Mouse (Mus musculus) c-Kit-positive CD71-negative TER-119-negative erythroid progenitor cells, embryonic 14.5 days (primary cell): Measurements from ENCODE around the gene Ptpro.
A peak's percentile ranks its signal among the peaks of the same experiment; 100 is the strongest.
"Not testable (repeated sequence)": the region's sequence is repeated elsewhere in the genome, so short reads cannot be mapped to it uniquely, and the experiment has no call there.

ENCODE experiments used
- DNase-seq: peaks from one replicate; pipeline ENCODE4 v3.0.0-alpha.2; 2013; ENCODE audit warnings: low read depth

Gene Ptpro

DNA sequence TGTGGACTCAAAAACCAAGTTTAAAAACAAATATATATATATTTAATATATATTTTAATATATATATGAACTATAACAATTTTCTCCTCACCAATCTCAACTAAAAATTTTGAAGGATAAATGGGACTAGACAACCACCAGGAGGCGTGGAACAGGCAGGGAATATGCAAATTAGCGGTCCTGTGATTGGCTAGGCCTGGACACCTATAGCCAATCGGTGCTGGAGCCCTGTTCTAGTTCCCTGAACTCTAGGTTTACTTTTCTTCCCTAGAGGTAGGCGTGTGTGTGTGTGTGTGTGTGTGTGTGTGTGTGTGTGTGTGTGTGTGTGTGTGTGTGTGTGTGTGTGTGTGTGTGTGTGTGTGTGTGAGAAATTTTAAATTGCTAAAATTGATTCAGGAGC is 134.8 kb downstream of the Ptpro start:
- no peak for DNase-seq

DNA sequence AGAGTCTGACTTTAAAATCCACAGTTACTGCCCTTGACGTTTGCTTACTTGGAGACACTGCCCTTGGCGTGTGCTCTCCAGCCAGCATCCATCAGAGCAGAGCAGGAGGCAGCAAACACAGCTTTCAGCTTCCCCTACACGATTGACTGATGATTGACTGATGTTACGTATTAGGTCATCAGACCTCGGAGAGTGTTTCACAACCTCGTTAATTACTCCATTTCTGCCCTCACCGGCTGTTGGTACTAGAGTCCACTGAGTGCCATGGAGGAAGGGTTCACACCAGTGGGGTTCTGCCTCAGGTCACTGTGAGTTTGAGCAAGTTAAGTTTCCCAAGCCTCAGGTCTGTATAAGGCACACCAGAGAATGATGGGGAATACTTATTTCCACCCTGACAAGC is 143.0 kb downstream of the Ptpro start:
- DNase-seq, result no peak

DNA sequence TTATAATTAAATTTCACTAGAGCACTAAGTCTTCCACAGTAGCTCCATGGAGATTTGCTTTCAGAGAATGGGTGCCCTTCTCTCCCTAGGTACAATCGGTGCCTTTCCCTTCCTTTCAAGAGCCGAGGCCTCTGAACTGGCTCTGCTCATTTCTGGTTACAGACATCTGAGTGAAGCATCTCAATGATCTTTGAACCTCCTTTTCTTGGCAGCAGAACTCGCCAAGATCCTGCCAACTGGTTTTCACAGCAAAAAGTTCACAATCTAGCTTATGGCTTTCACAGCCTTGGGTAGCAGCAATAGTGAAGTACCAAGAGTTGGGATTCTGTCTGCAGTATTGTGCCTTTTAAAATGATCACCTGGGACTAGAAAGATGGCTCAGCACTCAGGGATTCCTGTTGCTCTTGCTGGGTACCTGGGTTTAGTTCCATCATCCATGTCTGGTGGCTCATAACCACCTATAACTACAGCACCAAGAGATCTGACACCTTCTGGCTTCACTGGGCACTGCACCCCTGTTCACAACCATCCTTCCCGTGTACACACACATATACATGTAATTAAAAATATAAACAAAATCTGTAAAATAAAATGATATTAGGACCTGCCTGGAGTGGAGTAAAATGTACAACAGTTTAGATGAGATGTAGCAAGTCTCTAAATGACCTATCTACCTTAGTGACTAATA is 144.1 kb downstream of the Ptpro start:
- DNase-seq, result no peak

DNA sequence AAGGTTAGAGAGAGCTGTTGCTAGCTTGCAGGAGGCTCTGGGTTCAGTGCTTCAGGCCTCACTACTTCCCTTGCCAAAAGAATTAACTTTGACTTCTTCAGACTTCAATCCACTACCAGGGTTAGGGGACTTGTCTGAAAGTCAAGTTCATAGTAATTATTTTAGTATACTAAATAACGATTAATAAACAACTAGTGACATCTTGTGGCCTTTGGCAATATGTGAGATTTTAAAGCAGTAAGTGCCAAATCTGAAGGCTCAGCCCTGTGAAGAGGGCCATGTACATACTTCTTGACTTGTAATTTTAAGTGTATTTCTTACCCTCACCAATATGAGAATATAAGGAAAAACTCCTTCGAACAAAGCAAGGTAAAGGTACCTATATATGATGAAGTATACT is 145.2 kb downstream of the Ptpro start:
- DNase-seq, result no peak

DNA sequence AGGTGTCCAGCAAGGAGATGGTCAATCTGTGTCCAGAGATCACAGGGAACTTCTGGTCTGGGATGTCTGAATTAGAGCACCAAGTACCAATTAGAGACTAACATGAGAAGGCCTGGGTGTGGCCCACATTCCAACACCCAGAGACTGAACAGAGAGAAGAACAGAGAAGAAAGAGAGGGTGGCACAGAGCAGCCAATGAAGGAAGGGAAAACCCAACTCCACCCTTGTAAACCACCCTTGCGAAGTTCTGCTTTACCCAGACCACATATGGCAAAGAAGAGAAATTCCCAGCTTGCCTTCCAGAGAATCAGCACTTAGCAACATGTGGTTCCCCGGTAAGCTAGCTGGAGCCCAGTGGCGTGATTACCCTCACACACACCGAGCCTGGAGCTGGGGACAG is 152.1 kb downstream of the Ptpro start:
- DNase-seq, result no peak

DNA sequence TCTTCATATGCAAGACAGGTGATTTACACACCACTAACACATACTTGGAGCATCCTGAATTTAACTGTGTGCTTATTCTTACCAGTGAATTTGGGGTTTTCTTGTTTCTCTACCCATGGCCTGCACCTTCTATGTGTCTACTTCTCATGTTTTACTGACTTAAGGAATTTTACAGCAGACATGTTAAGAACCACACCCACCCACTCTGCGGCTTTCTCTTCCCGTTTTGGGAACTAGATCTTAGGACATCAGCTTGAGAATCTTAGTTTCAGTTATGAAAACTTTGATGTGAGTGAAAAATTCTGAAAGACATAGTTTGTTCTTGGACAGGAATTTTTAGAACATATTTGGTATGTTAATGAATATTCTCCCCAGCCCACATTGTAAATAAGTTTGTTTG is 153.6 kb downstream of the Ptpro start:
- no peak for DNase-seq

DNA sequence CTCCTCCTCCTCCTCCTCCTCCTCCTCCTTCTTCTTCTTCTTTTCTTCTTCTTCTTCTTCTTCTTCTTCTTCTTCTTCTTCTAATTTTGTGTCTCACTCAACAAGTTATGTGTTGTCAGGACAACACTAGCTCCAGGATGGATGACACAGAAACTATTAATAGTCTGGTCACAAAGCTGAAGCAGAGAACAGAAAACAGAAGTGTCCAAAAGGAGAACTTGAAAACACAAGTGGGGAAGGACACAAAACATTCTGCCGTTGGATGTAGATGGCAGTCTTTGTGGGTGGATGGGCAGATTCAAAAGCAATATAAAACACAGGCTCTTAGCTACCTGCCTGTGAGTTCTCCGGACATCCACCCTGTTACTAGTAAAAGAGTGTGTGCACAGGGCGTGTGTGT is 158.4 kb downstream of the Ptpro start:
- DNase-seq, result peak; percentile 30

DNA sequence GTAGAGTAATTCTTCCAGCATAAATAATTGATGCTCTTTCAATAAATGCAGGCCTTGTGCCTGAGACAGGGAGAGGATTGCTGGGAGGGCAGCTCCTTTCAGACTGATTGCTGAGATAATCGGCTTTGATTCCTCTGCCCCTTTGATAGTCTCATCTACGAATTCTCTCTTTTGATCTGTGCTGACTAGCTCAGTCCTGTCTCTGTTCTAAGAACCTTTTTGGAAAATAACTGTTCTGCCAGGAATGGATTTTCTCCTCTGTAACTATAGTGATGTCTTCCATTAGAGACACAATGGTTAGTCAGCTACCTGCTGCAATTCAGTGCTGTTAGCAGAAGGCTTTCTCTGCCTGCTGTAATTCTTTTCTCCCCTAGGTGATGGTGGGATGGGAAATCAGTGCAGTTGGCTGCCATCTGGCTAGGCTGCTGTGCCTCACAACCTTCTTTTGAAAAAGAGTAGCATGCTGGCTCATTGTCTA is 159.8 kb downstream of the Ptpro start:
- no peak for DNase-seq

DNA sequence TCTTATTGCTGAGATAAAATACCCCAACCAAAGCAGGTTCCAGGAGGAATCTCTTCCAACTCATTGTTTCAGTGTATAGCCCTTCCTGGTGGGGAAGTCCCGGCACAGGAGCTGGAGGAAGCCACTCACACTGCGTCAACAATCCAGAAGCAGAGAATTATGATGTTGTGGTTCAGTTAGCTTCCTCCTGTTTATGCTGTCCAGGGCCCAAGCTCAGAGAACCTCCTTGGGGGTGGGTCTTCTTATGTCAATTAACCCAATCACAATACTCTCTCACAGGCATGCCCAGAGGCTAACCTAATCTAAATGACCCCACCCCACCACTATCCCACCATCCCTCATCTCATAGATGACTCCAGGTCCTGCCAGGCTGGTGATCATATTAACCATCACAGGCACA is 160.9 kb downstream of the Ptpro start:
- DNase-seq, result no peak

DNA sequence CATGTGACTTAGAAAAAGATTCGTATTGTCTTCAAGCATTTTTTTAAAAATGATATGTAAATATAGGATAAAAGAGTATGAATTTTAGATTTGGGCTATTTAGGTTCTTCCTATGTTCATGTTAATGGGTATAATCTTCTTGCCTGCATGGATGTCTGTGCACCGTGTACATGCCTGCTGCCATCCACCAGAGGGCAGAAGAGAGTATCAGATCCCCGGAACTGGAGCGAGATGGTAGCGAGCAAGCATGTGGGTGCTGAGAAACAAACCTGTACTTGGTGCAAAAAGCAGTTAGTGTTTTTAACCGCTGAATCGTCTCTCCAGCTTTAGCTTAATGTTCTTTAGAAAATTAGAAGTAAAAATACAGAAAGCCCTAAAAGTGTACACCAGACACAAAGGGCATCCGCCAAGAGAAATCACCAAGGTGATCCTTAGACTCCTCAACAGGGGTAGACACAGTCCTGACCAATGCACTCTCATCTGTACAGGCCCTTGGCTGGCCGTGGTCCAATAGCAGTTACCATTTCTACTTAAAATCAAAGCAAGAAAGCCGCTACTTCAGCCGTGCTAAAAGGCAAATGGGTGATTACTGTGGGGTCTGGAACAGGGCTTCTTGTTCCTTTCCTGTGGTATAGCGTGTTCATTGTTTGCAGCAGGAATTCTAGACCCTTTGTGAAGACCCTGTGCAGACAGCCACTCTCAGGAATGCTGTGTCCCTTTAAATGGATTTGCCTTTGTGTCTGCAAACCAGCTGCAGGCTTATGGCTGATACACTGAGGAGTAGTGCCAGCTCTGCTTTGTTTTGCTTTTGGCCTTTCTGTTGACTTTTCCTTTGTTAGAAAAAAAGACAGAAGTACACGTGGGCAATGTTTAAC is 162.6 kb downstream of the Ptpro start:
- peak; percentile 35 for DNase-seq

DNA sequence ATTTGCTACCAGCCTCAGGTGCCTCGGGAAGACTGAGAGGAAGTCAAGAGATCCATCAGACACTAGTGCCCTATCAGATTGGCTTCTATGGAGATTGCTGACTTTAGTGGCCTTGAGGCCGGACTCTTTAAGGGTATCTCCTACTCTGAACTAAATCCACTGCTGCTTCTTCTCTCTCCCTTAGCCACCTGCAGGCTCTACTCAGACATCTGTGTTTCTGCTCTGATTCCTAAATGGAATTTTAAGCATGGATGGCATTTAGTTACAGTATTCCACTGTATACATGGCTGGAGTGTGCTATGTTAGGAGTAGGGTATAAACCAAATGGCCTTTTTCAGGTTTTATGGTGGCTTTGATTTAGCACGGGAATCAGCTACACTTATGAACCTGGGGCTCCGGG is 170.7 kb downstream of the Ptpro start:
- DNase-seq, result no peak

DNA sequence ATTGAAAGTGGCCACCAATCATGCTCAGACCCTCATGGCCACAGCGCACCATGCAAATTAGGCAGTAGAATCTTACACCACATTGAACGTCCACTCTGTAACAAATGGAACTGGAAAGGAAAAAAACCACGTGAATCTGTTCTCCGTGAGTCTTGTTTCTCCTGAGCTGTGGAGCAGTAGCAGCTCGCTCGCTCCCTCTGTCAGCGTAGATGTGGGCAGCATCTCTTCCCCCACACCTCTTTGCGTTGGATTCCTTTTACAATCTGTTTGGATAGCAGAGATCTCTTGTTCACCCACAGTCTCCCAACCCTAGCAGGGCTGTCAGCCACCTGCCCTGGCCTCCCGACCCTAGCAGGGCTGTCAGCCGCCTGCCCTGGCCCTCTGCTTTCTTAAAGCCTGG is 171.7 kb downstream of the Ptpro start:
- no peak for DNase-seq

DNA sequence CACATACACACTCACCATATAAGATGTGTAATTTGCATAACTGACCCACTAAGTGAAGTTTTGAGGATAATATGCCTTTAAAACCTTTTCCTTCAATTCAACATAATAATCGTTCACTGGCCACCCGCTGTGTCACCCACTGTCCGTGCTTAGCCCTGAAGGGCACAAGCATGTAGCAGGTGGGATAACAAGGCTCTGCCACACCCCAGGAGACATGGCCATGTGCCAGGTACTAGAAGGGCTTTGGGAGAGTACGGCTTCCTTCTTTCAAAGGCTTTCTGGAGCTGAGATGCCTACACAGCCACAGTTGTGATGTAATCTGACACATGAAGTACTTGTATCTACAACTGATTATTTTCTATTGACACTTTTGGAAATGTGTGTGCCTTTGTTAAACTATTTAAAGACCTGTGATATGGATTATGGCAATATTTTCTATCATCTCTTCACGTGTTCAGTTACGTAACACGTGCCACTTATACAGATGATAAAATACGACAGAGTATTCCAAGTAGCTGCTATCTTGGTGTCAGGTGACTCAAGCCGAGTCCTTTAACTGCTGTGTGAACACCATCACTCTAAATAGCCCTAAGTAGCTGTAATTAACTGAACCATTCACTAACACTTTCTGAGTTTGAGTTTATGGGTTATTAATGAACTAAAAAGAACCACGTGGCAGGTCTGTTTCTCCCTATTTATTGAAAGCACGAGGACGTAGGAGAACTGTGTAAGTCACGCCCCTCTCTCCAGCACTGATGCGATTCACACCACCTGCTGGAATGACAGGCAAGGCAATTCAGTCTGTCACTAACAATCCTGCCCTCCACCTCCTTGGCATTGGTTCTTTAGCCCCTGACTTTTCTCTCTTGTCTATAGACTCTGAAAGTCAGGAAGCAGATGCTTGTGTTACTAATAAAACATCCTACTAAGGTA is 173.6 kb downstream of the Ptpro start:
- DNase-seq, result no peak

DNA sequence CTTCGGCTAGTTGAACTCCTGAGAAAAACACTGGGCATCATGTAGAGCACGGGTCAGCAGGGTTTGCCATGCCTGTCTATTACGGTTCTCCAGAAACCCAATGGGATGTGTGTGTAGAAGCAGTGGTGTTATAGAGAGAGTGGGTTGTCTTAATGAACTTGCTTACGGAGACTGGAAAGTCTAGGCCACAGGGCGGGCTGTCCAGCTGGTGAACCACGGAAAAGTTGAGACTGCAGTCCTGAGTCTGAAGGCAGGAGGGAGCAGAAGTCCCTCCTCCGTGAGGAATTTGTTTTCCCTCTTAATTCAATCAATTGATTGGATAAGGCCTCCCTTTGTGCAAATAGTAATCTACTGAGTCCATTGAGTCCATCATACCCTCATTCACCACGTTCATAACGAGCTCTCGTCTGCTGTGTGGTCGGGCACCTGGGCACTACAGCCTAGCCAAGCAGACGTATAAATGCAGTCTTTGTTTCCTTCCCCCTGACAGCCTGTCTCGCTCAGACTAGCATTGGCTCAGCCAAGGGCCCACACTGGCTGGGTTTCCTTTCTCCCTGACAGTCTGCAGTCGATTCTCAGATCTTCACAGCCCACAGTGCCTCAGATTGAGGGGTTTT is 181.5 kb downstream of the Ptpro start:
- DNase-seq, result no peak

DNA sequence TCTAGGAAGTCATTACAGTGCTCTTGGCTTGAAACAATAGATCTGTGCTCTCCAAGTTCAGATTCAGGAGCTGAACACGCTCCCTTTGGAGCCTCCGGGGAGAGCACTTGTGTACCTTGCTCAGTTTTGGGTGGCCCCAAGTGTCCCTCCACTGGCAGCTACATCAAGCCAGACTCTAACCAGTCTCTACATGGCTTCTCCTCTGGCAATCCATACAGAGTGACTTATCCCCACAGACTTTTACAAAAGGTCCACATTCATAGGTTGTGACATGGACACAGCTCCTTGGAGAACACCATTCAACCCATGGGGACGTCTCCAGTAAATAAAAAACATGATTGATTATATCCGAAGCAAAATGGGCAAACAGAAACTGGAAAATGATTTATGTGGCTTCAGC is 185.4 kb downstream of the Ptpro start:
- DNase-seq, result no peak

DNA sequence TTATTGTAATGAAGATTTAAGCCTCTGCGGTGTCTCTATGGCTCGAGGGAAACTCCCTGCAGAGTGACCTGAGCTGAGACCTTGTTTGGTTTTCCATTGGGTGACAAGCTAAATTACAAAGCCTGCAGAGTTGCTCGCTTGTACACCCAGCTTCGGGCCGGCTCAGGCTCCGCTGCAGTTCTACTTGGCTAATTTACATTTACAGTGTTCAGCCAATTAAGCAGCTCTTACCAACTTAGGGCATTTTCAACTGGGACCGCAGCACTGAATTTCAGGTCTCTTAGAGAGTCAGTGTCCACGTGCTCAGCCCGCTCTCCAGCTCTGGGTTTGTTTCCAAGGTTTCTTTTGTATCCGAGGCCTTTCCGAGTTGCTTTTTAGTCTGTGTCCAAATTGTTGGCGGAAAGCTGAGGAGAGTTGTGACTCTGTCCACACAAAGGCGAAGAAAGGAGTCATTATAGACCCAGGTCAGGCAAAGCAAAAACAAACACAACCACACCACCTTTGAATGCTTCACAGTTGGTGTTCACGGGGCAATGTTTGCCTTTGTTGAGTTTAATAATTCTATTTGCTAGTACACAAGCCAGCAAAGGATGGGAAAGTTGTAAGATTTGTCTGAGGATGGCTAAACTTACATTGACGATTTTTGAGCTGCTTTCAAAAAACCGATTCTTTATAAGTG is 185.9 kb downstream of the Ptpro start:
- DNase-seq, result no peak

DNA sequence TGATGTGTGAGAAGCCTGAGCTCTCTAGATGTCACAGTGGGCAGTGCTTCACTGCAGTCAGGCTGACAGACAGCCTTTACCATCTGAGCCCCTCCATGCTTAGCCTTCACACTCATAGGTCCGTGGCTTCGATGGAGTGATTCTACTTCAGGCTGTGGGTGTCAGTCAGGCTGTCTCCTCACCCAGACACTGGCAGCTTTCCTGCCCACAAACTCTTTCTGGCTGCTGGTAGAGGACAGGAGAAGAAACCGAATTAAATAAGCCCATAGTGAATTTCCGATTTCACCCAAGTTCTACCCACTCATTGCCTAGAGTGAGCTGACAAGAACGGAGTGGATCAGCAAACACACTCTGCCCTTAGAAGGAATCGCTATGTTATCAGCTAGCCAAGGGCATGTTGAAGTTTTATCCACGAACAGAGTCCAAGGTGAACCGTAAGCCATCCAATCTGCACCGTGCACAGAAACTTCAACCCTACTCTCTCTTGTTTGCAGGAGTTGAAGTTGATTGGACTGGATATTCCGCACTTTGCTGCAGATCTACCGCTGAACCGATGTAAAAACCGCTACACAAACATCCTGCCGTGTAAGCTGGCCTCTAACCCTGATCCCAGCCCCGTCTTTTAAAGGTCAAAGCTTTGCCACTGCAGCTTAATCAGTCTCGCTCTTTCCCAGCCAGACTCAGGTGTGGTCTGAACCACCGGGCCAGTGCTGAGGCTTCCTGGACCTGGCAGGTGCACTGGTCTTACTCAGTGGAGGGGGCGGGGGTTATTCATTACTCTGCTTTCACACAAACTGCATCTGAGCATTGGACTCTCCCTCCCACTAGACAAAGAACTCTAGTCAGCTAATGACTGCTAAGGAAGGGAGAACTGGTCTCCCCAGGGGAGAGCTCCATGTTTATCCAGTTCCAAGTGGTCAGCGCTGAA is 188.7 kb downstream of the Ptpro start:
- no peak for DNase-seq

DNA sequence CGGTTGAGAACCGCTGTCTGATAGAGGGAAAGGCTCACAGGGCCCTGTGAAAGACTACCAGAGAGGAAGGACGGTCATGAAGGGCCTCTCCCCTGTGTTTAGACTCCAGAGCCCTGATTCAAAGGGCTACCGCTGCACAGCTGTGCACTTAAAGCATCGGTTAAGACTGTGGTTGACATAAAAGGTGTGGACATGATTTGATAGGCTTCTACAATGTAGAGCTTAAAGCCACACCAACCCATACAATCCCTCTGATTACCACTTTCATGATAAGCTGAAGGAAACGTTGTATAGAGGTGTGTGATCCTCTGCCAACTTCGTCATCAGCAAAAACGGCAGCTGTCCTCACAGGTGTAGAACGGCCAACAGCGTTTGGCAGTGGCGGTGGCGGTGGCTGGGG is 191.0 kb downstream of the Ptpro start:
- DNase-seq, result no peak

DNA sequence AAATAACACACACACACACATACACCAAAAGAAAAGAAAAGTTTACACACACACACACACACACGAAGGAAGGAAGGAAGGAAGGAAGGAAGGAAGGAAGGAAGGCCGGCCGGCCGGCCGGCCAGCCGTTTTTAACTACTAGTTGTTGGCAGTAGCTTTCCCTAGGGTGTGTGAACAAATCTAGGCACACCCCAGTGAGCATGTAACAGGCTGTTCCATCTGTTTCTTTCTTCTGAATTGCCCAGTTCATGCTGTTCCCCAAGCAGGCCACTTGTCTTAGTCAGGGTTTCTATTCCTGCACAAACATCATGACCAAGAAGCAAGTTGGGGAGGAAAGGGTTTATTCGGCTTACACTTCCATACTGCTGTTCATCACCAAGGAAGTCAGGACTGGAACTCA is 194.0 kb downstream of the Ptpro start:
- not testable (repeated sequence) for DNase-seq

DNA sequence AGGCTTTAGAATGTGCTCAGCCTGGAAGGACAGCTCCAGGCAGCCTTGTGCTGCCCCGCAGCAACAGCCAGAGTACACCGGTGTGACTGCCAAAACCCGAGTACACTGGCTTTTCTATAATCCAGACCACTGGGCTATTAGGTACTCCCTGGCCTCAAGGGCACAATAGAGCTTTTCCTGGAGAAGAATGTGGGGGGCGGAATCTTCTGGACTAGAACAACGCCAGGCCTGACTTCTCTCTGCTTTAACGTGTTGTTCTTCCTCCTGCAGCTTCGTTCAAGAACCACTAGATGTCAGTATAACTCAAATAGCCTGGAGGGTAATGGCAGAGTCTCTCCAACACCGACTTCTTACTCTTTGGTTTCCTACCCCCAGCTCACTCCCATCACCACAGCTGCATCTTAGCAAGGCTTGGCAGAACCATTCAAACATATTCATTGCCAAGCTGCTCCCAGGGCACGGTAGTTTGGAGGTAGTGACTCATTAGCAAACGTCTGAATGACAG is 203.5 kb downstream of the Ptpro start:
- peak; percentile 39 for DNase-seq
